Mouse (Mus musculus): ENCODE results near the gene Fam198b. TPM values are rescaled to one million over a fixed set of nuclear protein-coding genes. Genes with fewer than 3 reads are reported as not detected.

Gene Fam198b
- polyA plus RNA-seq, 1 experiment from 2014 or later, result 5.2 TPM

GRCm38 (mm10) chr3:79885686-79886356, 1.5 kb downstream of the Fam198b start:
- Histone ChIP-seq H3K9ac (replicated peaks) (no peak overlapping the region), H3K4me3 (replicated peaks) (peak overlapping the region; percentile 23), H3K4me1 (peaks cover 20% of the 10 kb centered on the region), H3K4me2 (peak overlapping the region; percentile 40), H3K36me3 (no peaks in the 10 kb centered on the region), H3K27me3 (replicated peaks) (no peaks in the 10 kb centered on the region), H3K9me3 (replicated peaks) (no peaks in the 10 kb centered on the region), H3K27ac (replicated peaks) (no peak overlapping the region)
- WGBS, result 13% methylated on average over 19 of the region's 19 CpGs
- no peak for ATAC-seq (ENCODE audit: low FRiP score)

DNA sequence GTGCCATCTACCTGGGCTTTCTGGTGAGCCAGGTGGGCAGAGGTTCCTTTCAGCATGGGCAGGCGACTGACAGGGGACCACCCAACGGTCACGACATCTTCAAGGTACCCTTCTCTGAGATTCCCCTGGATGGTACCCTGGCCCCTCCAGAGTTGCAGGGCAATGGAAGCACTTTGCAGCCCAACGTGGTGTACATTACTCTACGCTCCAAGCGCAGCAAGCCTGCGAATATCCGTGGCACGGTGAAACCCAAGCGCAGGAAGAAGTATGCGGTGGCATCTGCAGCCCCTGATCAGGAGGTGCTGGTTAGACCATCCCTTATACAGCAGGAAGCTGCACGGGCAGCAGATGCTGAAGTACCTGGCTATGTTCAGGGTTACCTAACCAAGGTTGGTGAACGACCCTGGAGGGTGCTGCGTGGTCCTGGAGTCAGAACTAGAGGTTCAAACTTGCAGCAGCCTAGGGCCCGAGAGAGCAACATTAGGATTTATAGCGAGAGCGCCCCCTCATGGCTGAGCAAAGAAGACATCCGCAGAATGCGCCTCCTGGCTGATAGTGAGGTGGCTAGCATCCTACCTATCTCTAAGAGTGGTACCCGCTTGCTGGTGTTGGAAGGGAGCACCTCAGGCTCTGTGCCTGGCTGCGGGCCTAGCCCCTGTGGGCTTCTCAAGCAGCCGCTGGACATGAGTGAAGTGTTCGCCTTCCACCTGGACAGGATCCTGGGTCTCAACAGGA, 2.2 kb downstream of the Fam198b start:
- no peaks in the 10 kb centered on the region for H3K27me3 ChIP-seq (replicated peaks)
- peak overlapping the region; percentile 23 for H3K4me3 ChIP-seq (replicated peaks)
- peaks cover 20% of the 10 kb centered on the region for H3K4me1 ChIP-seq
- WGBS, result 85% methylated on average over 23 of the region's 23 CpGs
- H3K27ac ChIP-seq (replicated peaks), result no peak overlapping the region; the same call in 1 of the 2 replicates
- H3K9ac ChIP-seq (replicated peaks), result no peak overlapping the region
- ATAC-seq (ENCODE audit: low FRiP score), result peak; percentile 42; the same call in 1 of the 2 replicates
- H3K4me2 ChIP-seq, result peak overlapping the region; percentile 40
- H3K36me3 ChIP-seq, result no peaks in the 10 kb centered on the region
- H3K9me3 ChIP-seq (replicated peaks), result no peaks in the 10 kb centered on the region

- Histone ChIP-seq H3K36me3 (no peaks in the 10 kb centered on the region), H3K9ac (replicated peaks) (no peak overlapping the region), H3K4me2 (peak overlapping the region; percentile 40), H3K27ac (replicated peaks) (no peak overlapping the region; the same call in 1 of the 2 replicates), H3K9me3 (replicated peaks) (no peaks in the 10 kb centered on the region), H3K27me3 (replicated peaks) (no peaks in the 10 kb centered on the region), H3K4me1 (peaks cover 20% of the 10 kb centered on the region), H3K4me3 (replicated peaks) (0 out of 2 replicates have a peak overlapping the region, but pooled peaks have one; percentile 4)
- ATAC-seq (ENCODE audit: low FRiP score), result 0 out of 2 replicates have a peak, but pooled peaks have one; percentile 19
- 49% methylated on average over 8 of the region's 8 CpGs for WGBS
These were observed 3.0 kb downstream of the Fam198b start for GRCm38 (mm10) chr3:79887161-79887855.

GRCm38 (mm10) chr3:79887966-79888365, 3.6 kb downstream of the Fam198b start:
- no peak overlapping the region for H3K9ac ChIP-seq (replicated peaks)
- no peak overlapping the region for H3K27ac ChIP-seq (replicated peaks)
- H3K36me3 ChIP-seq, result no peaks in the 10 kb centered on the region
- 0 out of 2 replicates have a peak overlapping the region, but pooled peaks have one; percentile 2 for H3K4me2 ChIP-seq
- WGBS, result 82% methylated on average over 2 of the region's 2 CpGs
- H3K4me1 ChIP-seq, result peaks cover 20% of the 10 kb centered on the region
- H3K27me3 ChIP-seq (replicated peaks), result no peaks in the 10 kb centered on the region
- H3K4me3 ChIP-seq (replicated peaks), result no peak overlapping the region
- H3K9me3 ChIP-seq (replicated peaks), result no peaks in the 10 kb centered on the region
- ATAC-seq (ENCODE audit: low FRiP score), result no peak

GRCm38 (mm10) chr3:79897534-79898370, 13.4 kb downstream of the Fam198b start:
- H3K4me2 ChIP-seq, result 0 out of 2 replicates have a peak overlapping the region, but pooled peaks have one; percentile 2
- WGBS, result 48% methylated on average over 13 of the region's 13 CpGs
- no peaks in the 10 kb centered on the region for H3K9me3 ChIP-seq (replicated peaks)
- no peak overlapping the region for H3K9ac ChIP-seq (replicated peaks)
- no peaks in the 10 kb centered on the region for H3K36me3 ChIP-seq
- peak; percentile 74 for ATAC-seq (ENCODE audit: low FRiP score)
- peak overlapping the region; percentile 38; the same call in 1 of the 2 replicates for H3K27ac ChIP-seq (replicated peaks)
- H3K4me1 ChIP-seq, result peaks cover 14% of the 10 kb centered on the region; the same call in 1 of the 2 replicates
- H3K4me3 ChIP-seq (replicated peaks), result no peak overlapping the region
- no peaks in the 10 kb centered on the region for H3K27me3 ChIP-seq (replicated peaks)

- Histone ChIP-seq H3K4me2 (no peak overlapping the region), H3K4me3 (replicated peaks) (no peak overlapping the region), H3K4me1 (peaks cover 14% of the 10 kb centered on the region; the same call in 1 of the 2 replicates), H3K9ac (replicated peaks) (no peak overlapping the region), H3K27ac (replicated peaks) (no peak overlapping the region), H3K27me3 (replicated peaks) (no peaks in the 10 kb centered on the region), H3K36me3 (no peaks in the 10 kb centered on the region), H3K9me3 (replicated peaks) (no peaks in the 10 kb centered on the region)
- ATAC-seq (ENCODE audit: low FRiP score), result no peak
These were observed 14.2 kb downstream of the Fam198b start for GRCm38 (mm10) chr3:79898514-79898913.

GRCm38 (mm10) chr3:79899906-79900305, 15.6 kb downstream of the Fam198b start:
- Histone ChIP-seq H3K27ac (replicated peaks) (no peak overlapping the region), H3K4me3 (replicated peaks) (no peak overlapping the region), H3K27me3 (replicated peaks) (no peaks in the 10 kb centered on the region), H3K4me2 (no peak overlapping the region), H3K9me3 (replicated peaks) (no peaks in the 10 kb centered on the region), H3K4me1 (peaks cover 21% of the 10 kb centered on the region), H3K36me3 (no peaks in the 10 kb centered on the region), H3K9ac (replicated peaks) (no peak overlapping the region)
- no peak for ATAC-seq (ENCODE audit: low FRiP score)
- whole genome bisulfite sequencing, result 87% methylated on average over 9 of the region's 9 CpGs

DNA sequence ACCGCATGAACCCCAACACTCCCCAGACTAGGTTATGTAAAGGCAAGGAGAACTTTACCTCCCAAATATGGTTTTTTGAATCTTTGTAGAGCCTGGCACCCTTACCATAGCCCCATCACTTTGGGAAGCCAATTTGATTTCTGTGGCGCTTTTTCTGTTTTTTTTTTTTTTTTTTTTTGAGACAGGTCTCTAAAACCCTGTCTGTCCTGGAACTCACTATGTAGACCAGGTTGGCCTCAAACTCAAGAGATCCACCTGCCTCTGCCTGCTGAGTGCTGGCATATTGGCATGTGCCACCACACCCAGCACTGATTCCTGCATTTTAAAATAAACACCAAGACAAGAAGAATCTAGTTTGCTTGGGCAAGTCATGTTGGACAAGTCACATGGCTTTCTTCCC, 16.2 kb downstream of the Fam198b start:
- WGBS, result 96% methylated on average over 2 of the region's 2 CpGs
- Histone ChIP-seq H3K36me3 (no peaks in the 10 kb centered on the region), H3K9me3 (replicated peaks) (no peaks in the 10 kb centered on the region), H3K27me3 (replicated peaks) (no peaks in the 10 kb centered on the region), H3K9ac (replicated peaks) (no peak overlapping the region), H3K4me2 (no peak overlapping the region), H3K4me3 (replicated peaks) (no peak overlapping the region), H3K4me1 (peaks cover 22% of the 10 kb centered on the region), H3K27ac (replicated peaks) (no peak overlapping the region)
- ATAC-seq (ENCODE audit: low FRiP score), result no peak

DNA sequence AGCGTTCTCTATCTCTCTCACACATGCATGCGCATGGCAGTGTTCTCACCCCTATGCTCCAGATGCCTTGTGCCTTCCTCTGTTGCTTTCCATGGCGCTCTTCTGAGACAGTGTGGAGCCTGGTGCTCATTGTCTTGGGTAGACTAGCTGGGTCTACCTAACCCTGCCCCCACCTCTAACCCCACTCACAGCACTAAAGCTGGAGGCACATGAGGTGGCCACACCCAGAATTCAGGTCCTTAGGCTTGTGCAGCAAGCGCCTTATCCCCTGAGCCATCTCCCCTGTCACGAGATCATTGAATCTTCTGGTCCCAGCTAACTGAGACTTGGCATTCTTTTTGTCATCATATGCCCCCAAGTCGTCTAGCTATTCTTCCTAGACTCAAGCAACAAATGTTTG, 17.0 kb downstream of the Fam198b start:
- 93% methylated on average over 6 of the region's 6 CpGs for WGBS
- Histone ChIP-seq H3K27ac (replicated peaks) (no peak overlapping the region), H3K36me3 (no peaks in the 10 kb centered on the region), H3K4me3 (replicated peaks) (no peak overlapping the region), H3K9me3 (replicated peaks) (no peaks in the 10 kb centered on the region), H3K27me3 (replicated peaks) (no peaks in the 10 kb centered on the region), H3K9ac (replicated peaks) (no peak overlapping the region), H3K4me2 (no peak overlapping the region), H3K4me1 (peaks cover 22% of the 10 kb centered on the region)
- no peak for ATAC-seq (ENCODE audit: low FRiP score)

- no peaks in the 10 kb centered on the region for H3K27me3 ChIP-seq (replicated peaks)
- 94% methylated on average over 4 of the region's 4 CpGs for WGBS
- no peaks in the 10 kb centered on the region for H3K36me3 ChIP-seq
- ATAC-seq (ENCODE audit: low FRiP score), result no peak
- no peaks in the 10 kb centered on the region for H3K9me3 ChIP-seq (replicated peaks)
- H3K4me3 ChIP-seq (replicated peaks), result no peak overlapping the region
- peaks cover 22% of the 10 kb centered on the region for H3K4me1 ChIP-seq
- no peak overlapping the region for H3K9ac ChIP-seq (replicated peaks)
- H3K27ac ChIP-seq (replicated peaks), result no peak overlapping the region
- H3K4me2 ChIP-seq, result no peak overlapping the region
These were observed 17.4 kb downstream of the Fam198b start for GRCm38 (mm10) chr3:79901734-79902133.

GRCm38 (mm10) chr3:79903803-79904202, 19.5 kb downstream of the Fam198b start:
- Histone ChIP-seq H3K27ac (replicated peaks) (peak overlapping the region; percentile 52; the same call in 1 of the 2 replicates), H3K4me3 (replicated peaks) (no peak overlapping the region), H3K27me3 (replicated peaks) (no peaks in the 10 kb centered on the region), H3K9me3 (replicated peaks) (no peaks in the 10 kb centered on the region), H3K9ac (replicated peaks) (no peak overlapping the region), H3K36me3 (no peaks in the 10 kb centered on the region), H3K4me1 (peaks cover 8% of the 10 kb centered on the region), H3K4me2 (no peak overlapping the region)
- peak; percentile 59; the same call in 1 of the 2 replicates for ATAC-seq (ENCODE audit: low FRiP score)
- WGBS, result 21% methylated on average over 6 of the region's 6 CpGs
